Mouse (Mus musculus) C2C12 (cell line): ENCODE results near the gene Lrrc8b.

ENCODE experiments used
- CTCF ChIP-seq: IDR thresholded peaks from one replicate; pipeline ENCODE4 v1.5.1; 2011; ENCODE audit not compliant: control insufficient read depth, insufficient read depth, insufficient read length
- FOSL1 ChIP-seq: IDR thresholded peaks from one replicate; pipeline ENCODE4 v1.8.0; 2011; ENCODE audit warnings: mild to moderate bottlenecking, low read length; ENCODE audit not compliant: poor library complexity, insufficient read depth, severe bottlenecking
- MAX ChIP-seq: IDR thresholded peaks from one replicate; pipeline ENCODE4 v1.6.1; 2011; ENCODE audit warnings: mild to moderate bottlenecking, control low read depth
- MYOD1 ChIP-seq: IDR thresholded peaks from one replicate; pipeline ENCODE4 v1.6.1; 2011; ENCODE audit warnings: low read depth; ENCODE audit not compliant: control insufficient read depth, insufficient read length
- MYOG ChIP-seq: IDR thresholded peaks from one replicate; pipeline ENCODE4 v1.6.1; 2011; ENCODE audit not compliant: control insufficient read depth, insufficient read length; ENCODE audit errors: extremely low read depth

DNA sequence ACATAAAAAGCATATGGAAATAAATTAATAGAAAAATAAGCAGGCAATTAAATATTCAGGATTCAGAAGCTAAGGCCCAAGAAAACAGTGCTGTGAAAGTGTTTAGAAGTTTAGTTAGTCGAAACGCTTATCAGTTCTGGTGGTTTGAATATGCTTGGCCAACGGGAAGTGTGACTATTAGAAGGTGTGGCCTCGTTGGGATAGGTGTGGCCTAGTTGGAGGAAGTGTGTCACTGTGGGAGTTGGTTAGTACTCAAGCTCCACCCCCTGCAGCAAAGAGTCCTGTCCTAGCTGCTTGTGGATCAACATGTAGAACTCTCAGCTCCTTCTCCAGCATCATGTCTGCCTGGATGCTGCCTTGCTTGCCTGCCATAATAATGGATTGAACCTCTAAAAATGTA is 6.5 kb upstream of the Lrrc8b start:
- TF ChIP-seq CTCF, result no peak
- TF ChIP-seq MYOG, result no peak
- no peak for TF ChIP-seq FOSL1
- no peak for TF ChIP-seq MAX
- TF ChIP-seq MYOD1, result no peak
